Mouse (Mus musculus) right cerebral cortex, postnatal 14 days (tissue): ENCODE measurements around the gene Cd177.
"Not testable (repeated sequence)": the region's sequence is repeated elsewhere in the genome, so short reads cannot be mapped to it uniquely, and the experiment has no call there.

ENCODE experiments used
- DNase-seq: peaks from one replicate; pipeline ENCODE4 v3.0.0; 2022

Cd177 gene

DNA sequence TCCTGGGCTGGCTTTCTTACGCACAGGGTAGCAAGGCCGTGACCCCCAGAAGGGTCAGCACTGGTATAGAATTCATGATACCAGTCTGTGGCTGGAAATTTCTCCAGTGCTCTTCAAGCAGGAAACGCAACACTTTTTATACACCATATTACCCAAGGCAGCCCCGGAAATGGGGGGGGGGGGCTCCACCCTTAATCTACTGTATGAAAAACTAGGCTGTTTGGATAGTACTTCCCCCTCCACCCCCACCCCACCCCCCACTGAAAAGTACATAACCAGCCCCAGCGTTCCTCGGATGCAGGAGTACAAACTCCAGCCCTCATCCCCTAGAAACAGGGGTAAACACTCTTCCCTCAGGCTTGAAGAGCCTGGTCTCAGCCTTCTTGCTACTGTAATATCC is at the start of gene Cd177:
Cd177 (minus strand) TSS at position 101 of the 400 bp plus-strand sequence.
- no peak for DNase-seq

DNA sequence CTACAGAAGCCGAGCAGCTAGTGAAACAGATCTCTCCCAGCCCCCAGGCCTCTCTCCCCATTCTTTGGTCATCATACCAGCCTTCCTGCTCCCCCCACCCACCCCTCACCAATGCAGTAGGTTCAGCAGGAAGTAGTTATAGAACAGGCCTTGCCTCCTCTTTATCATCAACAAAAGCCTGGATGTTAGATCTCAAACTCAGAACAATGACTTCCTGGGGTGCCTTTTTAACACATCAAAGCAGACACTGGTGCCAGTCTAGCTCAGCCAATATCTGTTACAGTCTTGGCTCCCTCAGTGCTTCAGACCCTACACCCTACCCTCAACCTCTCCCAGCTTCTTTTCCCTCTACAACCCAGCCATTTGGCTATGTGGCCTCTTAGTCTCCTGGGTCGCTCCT is 48.9 kb upstream of the Cd177 start:
- no peak for DNase-seq

DNA sequence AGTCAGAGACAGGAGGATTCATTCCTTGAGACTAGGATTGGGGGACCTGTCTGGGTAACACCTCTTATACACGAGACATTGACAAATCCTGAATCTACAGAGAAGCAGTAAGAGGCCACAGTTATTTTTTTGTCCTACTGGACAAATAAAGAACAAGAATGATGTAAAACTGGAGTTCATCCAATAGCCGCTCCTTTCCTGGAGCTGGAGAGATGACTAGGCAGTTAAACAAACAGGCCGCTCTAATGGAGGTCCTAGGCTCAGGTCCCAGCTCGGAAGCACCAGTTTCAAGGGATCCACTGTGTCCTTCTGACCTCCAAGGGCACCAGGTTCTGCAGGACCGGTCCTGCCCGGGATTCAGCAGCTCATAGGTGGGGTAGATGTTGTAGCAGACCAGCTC is 44.7 kb upstream of the Cd177 start:
- DNase-seq = no peak

DNA sequence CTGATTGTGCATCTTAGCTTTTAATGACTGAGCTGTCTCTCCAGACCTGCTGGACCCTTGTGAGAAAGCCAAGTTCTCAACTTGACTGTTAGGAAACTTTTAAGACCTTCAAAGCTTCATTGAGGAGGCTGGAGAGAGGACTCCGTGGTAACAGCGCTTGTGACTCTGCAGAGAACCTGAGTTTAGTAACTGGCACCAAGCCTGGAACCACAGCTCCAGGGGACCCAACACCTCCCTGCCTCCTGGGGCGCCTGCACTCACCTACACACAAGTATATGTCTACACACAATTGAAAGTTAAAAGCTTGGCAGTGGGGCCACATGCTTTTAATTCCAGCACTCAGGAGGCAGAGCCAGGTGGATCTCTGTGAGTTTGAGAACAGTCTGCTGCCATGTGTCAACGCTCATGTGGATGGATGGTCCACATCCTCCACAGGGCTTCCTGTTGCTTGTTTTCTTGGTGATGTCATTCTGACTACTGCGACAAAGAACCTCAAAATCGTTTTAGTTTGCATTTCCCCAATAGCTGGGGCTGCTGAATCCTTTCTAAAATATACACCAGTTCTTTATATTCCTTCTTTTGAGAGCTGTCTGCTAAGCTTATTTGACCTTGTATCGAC is 42.1 kb upstream of the Cd177 start:
- no peak for DNase-seq

DNA sequence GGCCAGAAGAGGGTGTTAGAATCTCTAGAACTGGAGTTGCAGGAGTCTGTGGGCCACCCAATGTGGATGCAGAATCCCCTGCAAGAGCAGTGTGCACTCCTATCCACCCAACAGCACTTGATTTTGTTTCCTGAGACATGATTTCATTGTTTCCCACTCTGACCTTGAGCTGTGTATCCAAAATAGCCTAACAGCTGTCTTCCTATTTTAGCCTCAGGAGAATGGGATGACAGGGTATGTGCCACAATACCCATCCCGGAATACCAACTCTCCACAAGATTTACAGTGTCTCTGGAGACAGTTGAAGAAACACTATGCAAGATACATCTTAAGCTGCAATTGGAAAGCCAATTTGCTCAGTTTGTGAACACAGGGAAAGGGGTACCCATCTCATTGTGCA is 37.8 kb upstream of the Cd177 start:
- no peak for DNase-seq

DNA sequence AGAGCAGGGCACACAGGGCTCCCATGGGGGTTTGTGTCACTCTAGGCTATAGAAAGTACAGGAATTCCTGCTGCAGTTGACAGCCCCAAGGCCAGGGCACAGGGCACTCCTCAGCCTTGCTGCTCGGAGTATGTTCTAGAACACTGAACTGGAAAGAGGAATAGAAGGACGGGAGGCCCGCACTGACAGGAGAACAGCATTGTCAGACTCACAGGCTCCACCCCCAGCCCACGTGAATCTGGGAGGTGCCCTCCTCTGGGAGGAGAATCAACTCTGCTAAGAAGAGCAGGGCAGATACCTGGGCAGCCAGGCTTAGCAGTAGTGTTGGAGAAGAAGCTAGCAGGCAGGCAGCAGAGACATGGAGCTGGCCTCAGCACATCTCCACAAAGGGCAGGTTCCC is 16.8 kb upstream of the Cd177 start, which contains the start of gene Ceacam10:
Ceacam10 (plus strand) TSS at position 289 of the 400 bp plus-strand sequence.
- not testable (repeated sequence) for DNase-seq

DNA sequence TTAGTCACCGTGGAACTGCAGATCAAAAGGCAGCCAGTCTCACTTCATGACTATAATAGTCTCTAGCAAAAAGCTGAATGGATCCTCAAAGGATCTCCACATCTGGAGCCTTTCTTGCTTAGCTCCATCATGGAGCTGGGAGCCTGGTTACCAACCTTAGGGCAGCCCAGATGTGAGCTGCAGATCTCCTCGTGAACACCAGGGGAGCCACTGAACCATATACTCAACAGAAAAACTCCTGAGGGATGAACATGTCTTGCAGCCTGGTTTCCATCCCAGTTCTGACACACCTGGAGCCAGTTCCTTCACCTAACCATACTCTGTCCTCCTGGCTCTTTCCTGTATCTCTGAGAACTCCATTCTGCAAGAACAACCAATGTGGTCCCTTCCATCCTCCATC is 16.0 kb upstream of the Cd177 start:
- DNase-seq = no peak

DNA sequence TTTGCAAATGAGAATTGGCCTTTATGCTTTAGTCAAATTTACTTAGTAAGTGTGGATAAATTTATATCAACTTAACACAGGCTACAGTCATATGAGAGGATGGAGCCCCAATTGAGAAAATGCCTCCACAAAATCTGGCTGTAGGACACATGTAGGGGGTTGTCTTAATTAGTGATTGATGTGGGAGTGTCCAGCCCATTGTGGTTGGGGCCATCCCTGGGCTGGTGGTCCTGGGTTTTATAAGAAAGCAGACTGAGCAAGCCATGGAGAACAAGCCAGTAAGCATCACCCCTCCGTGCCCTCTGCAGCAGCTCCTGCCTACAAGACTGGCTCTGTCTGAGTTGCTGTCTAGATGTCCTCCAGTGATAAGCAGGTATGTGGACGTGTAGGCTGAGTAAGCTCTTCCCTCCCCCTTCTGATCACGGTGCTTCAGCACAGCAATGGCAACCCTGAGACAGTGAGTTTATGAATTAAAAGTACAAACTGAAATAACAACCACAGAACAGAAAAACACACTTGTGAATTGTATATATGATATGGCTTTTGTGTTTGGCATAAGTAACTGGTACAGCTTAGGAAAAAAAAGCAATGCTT is 13.9 kb upstream of the Cd177 start:
- DNase-seq = no peak

DNA sequence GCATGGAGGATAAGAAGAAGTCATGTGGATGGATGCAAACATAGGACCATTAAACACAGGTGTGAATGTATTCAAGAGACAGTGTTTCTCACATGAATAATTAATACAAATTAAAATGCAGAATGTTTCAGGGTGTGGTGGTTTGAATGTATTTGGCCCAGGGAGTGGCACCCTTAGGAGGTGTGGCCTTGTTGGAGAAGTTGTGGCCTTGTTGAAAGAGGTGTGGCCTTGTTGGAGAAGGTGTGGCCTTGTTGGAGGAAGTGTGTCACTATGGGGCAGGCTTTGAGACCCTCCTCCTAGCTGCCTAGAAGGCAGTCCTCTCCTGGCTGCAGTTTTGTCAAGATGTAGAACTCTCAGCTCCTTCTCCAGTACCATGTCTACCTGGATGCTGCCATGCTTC is 11.2 kb upstream of the Cd177 start:
- no peak for DNase-seq

DNA sequence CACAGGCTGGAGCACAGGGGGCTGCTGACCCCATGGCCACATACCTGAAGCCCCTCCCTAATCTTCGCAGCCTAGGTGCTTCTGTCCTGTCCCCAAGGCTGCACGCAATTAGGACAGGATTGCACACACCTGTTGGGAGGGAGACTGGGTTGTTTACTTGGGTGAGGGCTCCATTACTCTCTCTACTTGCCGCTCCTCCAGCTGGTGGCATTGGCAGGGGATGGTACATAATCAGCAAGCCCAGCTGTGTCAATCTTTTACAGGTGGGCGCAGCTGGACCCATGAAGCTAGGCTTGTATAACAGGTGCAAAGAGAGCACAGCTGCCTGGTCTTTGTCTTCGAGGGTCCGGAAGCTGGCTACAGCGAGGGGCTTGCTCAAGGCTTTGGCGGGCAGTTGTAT is 2.5 kb upstream of the Cd177 start:
- no peak for DNase-seq

DNA sequence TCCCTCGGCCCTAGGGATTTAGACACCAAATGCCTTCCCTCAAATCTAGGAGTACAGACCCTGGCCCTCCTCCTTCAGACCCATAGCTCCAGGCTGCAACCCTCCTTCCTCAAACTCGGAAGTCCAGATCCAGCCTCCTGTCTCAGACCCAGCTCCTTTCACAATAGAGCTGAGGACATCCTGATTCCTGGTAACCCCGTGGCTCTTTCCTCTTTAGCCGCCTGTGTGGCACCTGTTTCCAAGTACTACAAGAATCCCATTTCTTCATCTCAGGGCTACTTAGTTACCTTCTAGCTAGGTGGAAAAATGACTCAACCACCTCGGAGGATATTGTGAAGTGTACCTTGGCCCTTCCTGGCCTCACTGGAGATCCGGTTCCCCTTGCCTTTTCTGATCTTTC is 1.1 kb upstream of the Cd177 start:
- no peak for DNase-seq

DNA sequence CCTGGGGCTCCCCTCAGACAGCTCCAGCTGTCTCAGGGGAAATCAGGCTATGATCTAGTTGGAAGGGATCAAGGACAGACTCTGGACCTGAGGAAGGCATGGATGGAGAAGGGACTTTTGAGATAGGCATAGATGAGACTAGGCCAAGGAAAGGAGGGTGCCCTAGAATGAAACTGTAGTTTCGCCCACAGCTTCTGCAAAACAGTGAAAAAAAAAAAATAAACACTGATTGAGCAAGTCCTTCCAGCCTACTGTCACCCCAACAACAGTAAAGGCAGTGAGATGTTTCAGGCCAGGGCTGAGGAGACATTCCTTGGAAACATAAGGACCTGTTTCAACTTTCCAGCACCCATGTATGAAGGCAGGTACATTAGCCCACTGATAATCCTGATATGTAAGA is 1.6 kb downstream of the Cd177 start:
- DNase-seq = no peak

DNA sequence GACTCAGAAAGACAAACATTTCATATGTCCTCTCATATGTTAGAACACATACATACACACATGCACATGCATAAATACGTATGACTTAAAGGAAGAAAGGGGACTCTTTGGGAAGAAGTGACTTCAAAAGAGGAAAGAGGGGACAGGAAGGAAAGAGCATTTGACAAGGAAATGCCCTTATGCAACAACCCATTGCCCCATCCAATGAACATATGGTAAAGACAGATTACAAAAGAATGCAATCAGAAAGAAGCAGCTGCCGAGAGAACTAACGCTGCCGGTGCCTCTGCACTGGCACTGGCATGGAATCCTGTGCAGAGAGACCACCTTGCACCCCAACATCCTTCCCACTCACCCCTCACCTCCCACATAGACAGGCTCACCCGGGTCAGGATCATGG is 6.6 kb downstream of the Cd177 start:
- DNase-seq = no peak

DNA sequence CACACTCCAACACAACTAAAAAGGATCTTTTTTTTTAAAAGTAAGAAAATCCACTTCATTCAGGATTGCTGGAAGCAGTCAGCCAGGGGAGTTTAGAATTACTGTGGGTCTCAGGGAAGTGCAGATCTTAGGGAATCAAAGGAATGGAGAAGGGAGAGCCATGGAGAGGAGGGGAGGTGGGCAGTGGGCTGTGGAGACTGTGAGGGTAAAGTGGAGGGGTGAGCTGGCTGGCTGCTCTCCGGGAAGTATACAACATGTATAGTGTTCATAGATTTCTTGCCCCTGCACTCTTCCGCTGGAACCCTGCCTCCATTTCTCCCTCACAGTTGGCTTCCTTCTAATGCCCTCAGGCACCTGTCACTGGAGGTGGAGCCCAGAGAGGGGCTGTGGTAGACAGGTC is 8.5 kb downstream of the Cd177 start:
- DNase-seq = no peak

DNA sequence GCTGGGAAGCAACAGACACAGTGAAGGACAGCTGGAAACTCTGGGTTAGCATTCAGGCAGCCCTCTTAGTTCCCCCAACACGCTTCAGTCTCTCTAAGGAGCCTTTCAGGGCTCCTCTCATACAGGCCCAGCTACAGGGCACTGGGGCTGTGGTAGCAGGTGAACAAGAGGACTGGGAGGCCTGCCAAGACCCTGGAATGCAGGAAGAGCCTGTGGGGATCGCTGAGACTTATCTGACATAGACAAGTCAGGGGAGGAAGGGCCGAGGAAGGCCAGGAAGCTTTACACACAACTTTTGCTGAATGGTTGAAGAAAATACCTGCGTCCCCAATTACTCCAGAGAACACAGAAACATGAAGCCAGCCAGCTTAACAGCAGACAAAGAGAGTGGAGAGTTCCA is 9.4 kb downstream of the Cd177 start:
- DNase-seq = no peak

DNA sequence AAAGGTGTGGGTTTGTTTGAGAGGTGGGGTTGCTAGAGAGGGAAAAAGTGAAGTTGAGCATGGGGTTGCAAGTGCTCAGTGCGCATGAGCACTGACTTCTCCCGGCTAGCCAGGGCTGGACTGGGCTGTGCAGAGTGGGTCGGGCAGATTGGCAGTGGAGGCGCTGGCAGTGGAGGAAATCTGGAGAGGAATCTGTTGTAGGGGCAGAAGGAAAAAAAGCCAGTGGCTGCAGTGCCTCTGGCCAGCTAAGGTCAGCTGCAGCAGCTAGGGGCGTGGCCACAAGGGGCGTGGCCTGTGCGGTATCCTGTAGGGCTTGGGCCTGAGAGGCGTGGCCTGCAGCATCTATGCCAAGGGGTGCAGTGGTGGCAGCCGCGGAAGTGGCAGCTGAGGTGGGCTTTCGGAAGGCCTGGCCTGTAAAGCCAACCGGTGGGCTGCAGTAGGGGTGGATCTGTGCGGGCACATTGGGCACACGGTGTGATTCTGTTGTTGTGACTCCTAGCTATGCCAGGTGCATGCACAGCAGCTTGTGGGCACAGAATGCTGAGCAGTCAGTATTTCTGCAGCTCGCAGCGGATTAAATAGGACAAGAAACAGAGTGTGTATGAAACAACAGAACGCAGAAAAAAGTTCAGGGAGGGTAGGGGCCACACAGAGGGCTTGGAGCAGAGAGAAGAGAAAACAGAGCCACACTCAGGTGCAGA is 24.0 kb downstream of the Cd177 start:
- DNase-seq = no peak

DNA sequence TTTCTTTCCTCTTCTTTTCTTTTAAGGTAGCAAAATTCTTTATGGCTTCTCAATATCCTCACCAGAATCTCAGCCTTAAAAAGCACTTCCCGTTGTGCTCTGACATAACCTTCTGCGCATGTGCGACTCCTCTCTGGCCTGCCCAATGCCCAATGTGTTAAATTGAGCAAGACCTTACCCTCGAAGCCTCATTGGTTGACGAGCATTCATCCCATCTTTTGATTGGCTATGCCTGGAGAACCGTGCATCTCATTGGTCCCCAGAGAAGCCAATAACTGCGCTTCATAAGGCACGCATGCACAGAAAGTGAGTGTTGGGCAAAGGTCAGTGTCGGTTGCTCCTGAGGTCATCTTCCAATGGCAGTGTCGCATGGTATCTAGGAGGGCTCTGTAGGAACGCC is 33.3 kb downstream of the Cd177 start, which contains the start of gene Gm4763:
Gm4763 (minus strand) TSS at position 101 of the 400 bp plus-strand sequence.
- DNase-seq = not testable (repeated sequence)

DNA sequence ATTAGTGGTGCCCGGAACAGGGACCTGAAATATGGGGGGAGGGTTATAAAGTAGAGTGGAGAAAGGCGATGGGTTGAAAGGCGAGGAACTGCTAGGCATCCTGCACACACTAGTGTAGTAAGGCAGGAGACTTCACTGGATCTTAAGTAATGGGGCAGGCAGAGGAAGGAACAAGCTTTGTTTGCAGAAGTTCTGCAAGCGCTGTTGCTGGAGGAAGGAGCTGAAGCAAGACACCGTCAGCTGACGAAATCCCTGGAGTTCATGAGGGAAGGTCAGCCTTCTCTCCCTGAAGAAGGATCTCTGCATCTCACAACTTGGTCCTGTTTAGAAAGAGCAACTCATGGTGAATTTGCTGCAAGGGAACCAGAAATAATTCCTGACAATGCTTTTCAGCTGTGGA is 45.1 kb downstream of the Cd177 start:
- DNase-seq = no peak

DNA sequence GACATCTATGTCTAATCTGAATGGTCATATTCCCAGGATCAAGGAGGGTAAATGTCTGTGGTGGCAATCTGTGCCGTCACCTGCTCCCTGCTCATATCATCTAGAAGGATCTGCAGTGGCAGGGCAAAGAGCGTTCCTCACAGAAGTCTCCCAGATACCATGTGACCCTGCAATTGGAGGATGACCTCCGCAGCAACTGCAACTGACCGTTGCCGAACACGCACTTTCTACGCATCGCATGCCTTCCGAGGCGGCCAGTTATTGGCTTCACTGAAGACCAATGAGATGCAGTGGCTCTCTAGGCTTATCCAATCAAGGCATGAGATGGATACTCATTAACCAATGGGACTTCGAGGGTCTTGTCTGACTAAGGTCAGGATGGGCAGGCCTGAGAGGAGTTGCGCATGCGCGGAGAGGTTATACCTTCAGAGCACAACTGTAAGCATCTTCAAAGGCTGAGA is 51.2 kb downstream of the Cd177 start, which contains the start of gene BC049730:
BC049730 (plus strand) TSS at position 411 of the 461 bp plus-strand sequence.
- DNase-seq = no peak

DNA sequence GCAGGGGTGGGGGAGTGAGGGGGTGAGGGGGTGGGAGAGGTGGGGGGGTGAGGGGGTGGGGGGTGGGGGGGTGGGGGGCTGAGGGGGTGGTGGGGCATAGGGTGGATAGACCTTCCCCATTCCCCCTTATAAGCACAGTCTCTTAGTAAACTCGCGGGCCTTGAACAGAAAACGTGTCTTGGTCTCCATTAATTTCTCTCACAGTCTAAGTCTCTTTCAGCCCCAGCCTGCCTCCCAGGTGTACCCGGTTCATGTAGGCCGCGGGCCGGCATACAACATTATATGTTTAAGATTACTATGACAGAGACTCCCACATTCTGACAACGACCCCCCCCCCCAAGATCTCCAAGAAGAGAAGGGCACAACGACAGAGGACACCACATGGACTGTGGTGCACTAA is 57.3 kb downstream of the Cd177 start:
- DNase-seq = not testable (repeated sequence)

DNA sequence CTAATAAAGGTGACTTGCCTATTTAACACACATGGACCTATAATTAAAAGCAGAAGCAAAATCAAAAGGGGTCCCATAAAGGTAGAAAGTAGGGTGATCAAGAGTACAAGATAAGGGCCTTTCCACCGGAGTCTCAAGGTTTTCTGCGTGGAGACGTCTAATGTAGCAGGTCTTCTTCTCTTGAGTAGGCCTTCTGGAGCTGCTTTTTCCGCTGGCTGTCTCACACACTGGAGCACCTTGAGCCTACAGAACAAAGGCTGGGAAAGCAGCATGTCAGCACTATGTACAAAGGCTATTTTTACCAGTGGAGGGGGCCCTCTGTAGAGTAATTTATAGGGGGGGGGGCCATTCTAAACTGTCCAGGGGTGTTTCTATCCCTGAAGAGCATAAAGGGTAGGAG is 62.2 kb downstream of the Cd177 start:
- not testable (repeated sequence) for DNase-seq
